Mouse (Mus musculus) testis, adult 2 months (tissue): Measurements from ENCODE around the gene Dnah2.

Source experiments
- CTCF ChIP-seq: fragments of 200-500 bp; IDR thresholded peaks from 2 replicates; pipeline ENCODE4 v1.5.1; 2012; ENCODE audit warnings: low read depth, mild to moderate bottlenecking, inconsistent platforms, low read length, moderate library complexity; ENCODE audit not compliant: control insufficient read depth, insufficient read depth, insufficient replicate concordance
- POLR2A ChIP-seq: fragments of 200-500 bp; IDR thresholded peaks from 2 replicates; pipeline ENCODE4 v1.6.1; 2012; ENCODE audit warnings: low read depth, mild to moderate bottlenecking, inconsistent platforms, low read length, moderate library complexity; ENCODE audit not compliant: control insufficient read depth

- TF ChIP-seq CTCF (peak; percentile 22; the same call in 1 of the 2 replicates), POLR2A (no peak)
These were observed 116.9 kb downstream of the Dnah2 start for GRCm38 (mm10) chr11:69431829-69432639.
